Mouse (Mus musculus) cerebellum, adult 9-10 months (tissue): ENCODE data around the gene Ap3b1.

Experiments
- DNase-seq: peaks from one replicate; pipeline ENCODE4 v3.0.0; 2022

Gene Ap3b1

GRCm38 (mm10) chr13:94459143-94459542, 100.4 kb downstream of the Ap3b1 start:
- DNase-seq = no peak

DNA sequence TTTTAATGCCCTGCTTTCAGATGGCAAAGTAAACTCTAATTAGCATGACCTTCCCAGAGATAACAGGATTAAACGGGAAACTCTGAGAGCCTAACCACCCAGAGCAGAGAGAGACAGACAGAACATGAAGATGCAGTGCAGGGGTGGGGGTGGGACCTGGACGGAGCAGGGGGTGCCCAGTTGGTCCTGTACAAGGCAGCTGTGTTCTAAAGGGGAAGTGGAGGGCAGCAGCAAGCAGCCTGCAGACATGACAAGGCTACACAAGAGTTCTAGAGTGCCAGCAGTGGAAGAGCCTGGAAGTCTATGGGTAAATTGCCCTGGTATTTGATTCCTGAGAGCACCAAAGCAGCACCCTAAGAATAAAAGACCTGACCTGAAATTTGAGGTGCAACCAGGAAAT, 105.5 kb downstream of the Ap3b1 start:
- no peak for DNase-seq

DNA sequence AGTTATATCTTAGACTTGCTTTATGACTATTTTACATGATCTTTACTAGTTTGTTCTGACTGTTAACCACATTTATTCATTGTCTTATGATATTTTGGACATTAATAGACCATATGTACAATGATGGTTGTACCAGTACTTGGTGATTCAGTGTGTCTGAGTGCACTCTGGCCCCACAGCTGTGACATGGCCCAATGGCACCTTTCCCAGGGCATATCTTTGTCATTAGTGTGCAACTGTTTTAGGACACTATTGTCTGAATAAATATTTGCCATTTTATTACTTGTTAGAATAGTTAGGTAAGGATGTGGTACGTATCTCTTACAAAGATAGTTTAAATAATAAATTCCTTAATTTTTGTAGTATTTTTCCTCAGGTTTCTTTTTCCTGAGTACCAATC, 109.8 kb downstream of the Ap3b1 start:
- DNase-seq = no peak

DNA sequence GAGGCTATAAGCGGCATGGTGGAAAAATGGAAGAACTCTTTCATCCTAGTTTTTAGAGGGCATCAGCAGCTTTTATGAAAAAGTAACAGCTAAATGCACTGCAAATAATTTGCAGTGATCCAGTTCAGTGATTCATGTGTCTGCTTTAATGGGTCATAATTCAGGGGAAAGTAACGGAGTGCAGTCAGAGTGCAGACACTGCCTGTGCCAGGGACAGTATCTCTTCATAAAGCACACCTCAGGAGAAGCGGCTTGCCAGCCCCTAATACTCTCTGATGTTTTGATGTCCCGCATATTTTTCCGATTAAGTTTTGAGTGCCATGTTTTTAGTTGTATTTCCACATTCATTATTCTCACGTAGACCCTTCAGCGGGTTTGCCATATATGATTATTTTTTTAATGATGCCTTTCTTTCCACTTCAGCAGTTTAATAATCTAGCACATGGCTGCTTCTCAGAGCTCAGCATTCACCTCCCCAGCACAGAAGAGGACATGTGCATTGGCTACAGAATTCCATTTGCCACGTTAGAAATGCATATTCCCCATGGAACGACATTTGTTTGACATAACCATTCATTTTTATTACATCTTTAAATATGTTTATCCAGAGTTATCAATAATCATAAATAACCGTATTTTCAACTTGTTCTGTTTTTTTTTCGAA, 112.4 kb downstream of the Ap3b1 start:
- DNase-seq = no peak

DNA sequence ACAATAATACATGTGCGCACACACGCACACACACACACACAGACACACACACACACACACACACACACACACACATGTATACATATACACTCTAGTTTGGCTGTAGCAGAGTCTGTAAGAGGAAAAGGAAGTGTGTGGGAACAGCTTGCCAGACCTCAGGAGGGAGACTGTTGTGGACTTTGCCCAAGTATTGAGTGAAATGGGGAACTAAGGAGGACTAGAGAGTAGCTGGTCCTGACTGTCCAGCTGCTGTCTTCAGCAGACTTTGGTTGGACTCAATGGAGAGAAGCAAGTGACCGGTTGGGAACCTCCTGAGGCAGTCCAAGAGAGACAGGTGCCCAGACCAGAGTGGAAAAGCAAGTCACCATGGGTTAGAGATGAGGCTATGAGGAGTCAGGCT, 117.4 kb downstream of the Ap3b1 start:
- no peak for DNase-seq

GRCm38 (mm10) chr13:94480256-94480655, 121.5 kb downstream of the Ap3b1 start:
- no peak for DNase-seq

DNA sequence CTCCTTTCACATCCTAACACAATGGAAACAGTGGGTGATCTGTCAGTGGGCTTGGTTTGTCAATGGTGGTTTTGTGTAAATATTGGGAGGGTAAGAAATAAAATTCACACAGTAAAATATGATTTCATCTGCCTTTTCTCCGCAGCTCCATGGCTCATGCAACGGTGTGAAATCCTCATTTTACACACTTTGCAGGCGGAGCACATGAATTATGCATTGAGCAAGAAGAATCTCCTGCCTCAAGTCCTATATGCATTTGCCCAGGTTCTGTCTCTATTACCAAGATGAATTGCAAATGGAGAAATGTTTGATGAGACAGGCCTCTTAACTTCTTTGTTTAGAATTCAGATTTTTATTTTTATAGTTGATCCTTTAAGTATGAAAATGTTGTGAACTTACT, 131.9 kb downstream of the Ap3b1 start:
- no peak for DNase-seq

- DNase-seq = no peak
These were observed 132.4 kb downstream of the Ap3b1 start for GRCm38 (mm10) chr13:94491159-94491558.

DNA sequence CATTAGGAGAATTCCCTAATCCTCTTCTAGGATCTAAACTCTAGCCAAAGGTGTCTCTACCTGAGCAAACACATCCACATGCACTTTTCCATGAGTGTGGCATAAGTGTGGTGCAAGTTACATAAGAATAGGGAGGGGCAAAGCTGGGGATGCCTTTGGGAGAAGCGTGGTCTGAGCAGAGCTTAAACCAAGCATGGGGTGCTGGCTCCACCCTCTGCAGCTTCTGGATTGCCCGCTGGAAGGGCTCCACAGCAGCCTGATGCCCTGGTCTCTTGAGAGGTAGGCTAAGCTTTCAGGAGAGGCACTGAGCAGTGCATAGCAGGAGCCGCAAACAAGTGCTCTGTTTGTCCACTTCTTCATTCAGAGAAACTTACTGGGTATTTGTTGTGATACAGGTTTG, 138.8 kb downstream of the Ap3b1 start:
- no peak for DNase-seq

DNA sequence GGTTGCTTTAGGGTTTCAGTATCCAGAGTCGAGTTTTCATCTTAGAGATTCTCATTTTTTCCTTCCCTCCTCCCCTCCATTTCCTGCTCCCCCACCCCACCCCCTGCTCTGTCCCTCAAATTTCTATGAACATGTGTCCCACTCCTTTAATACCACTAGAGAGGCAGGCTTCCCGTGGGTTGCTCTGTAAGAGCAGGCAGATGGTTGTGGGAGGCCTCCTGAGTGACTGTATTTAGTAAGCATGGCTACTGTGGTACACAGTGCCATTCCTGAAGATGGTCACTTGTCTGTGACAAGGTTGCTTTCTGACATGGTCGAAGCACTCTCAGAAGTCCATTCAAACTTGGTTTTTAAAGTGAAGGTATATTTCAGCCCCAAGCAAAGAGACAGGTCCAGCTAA, 147.7 kb downstream of the Ap3b1 start:
- DNase-seq = no peak

DNA sequence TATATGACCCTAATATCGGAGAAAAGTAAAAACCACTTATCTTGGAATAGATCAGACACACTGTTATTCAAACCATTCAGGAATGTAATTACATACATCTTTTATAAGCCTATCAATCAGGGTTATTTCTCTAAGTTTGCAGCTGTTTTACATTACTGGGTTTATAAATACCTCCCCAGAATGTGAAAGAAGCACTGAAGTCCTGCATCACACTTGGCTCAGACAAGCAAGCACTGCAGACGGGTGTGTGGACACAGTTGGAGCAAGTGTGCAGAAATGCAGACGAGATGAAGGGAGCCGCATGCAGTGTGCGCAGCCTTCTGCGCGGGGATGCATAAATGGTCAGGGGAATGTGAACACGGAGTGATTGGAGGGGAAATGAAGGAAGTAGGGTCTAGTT, 149.6 kb downstream of the Ap3b1 start:
- DNase-seq = no peak

GRCm38 (mm10) chr13:94513157-94513767, 154.5 kb downstream of the Ap3b1 start:
- DNase-seq = no peak

DNA sequence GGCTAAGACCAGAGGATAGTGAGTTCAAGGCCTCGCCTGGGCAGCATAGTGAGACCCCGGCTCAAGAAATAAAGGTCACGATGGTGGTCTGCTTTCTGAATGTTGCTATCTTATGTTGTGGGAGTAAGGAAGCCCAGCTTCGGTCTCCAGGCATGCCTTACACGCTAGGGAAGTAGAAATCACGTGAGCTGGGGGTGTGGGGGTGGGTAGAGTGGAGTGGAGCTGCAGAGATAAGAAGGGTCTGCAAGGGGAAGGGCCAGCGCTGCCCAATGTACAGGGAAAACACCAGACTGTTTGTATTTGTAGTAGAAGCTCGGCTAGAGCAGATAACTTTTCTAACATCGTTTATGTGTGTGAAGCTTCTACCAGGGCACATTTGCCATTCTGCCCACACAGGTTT, 155.1 kb downstream of the Ap3b1 start:
- no peak for DNase-seq

DNA sequence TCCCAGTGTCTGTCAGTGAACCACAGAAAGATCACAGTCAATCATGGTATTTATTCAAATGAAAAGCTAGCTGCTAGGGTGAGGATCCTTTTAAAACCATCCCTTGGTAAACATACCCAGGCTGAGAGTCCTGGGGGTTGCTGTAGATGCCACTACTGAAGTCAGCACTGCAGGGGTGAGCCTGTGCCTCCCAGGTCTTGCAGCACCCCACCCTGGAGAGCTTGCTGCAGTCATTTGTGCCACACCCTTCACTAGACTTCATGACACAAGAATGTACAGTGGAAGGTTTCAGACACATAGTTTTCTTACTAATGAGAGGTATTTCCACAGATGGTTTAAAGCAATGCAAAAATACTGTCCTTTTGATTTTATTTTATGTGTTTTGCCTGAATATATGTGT, 156.2 kb downstream of the Ap3b1 start:
- no peak for DNase-seq

DNA sequence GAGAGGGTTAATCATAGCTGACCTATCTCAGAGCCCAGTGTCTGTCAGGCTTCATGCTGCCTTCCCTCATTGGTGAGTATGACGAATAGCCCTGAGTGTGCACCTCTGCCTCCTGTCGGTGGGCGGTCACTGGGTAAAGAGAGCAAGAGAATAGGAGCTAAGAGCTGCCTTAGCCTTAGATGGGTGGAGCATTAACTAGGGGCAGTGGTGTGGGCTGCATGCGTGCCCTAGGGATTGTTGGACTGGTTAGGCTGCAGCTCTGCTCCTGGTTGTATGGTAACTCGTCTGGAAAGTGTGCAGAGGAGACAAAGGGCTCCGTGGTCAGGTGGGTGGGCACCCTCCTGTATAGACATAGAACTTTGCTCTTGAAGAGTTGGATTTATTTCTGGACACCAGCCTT, 157.8 kb downstream of the Ap3b1 start:
- DNase-seq = no peak

DNA sequence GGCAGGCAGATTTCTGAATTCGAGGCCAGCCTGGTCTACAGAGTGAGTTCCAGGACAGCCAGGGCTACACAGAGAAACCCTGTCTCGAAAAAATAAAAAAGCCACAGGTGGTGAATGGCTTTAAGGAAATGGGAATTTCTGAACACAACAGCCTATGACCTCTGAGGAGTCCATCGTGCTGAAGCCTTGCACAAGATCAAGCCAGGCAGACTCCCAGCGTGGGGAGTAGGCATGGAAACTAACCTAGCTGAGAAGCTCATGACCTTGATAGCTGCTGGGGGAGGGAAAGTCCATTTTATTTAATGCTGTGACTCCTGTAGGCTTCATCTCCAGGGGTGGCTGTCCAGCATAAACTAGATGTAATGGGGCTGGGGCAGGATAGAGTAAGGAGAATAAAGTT, 159.4 kb downstream of the Ap3b1 start:
- DNase-seq = no peak

- DNase-seq = no peak
These were observed 160.5 kb downstream of the Ap3b1 start for GRCm38 (mm10) chr13:94519276-94519675.

DNA sequence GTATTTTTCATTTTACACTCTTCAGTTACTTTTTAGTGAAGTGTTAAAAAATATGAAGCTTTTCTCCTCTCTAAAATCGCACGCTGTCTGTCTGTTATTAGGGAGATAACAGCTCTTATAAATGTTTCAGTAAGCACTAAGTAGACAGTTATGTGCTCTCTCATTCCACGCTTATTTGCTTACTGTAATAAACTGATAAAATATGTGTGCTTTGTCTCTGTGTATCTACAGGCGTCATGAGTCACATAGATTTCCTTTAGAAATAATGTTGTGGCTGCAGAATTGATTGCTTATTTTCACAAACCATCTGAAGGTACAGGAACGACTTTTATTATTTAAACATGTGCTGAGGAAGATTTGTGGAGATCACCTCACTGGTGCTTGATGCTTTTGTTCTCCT, 164.5 kb downstream of the Ap3b1 start:
- DNase-seq = no peak

GRCm38 (mm10) chr13:94524669-94525238, 166.0 kb downstream of the Ap3b1 start:
- DNase-seq = no peak

GRCm38 (mm10) chr13:94529138-94529537, 170.4 kb downstream of the Ap3b1 start:
- no peak for DNase-seq

GRCm38 (mm10) chr13:94533516-94533915, 174.8 kb downstream of the Ap3b1 start:
- DNase-seq = no peak

DNA sequence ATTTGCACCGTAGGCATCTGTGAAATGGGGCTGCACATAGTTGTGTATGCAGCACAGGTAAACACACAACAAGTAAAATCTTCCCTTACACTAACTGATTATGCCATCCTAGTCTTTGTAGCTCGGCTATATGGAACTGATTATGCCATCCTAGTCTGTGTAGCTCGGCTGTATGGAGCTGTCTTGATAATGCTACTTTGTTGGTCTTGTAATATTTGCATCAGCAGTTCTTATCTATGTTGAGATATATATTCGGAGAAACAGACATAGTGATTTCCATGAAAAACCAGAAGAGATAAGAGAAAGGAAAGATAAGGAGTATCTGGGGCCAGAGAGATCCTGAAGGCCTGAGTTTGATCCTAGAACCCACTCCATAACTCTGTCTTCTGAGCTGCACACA, 178.6 kb downstream of the Ap3b1 start:
- DNase-seq = no peak

GRCm38 (mm10) chr13:94539851-94540646, 181.3 kb downstream of the Ap3b1 start:
- DNase-seq = no peak

DNA sequence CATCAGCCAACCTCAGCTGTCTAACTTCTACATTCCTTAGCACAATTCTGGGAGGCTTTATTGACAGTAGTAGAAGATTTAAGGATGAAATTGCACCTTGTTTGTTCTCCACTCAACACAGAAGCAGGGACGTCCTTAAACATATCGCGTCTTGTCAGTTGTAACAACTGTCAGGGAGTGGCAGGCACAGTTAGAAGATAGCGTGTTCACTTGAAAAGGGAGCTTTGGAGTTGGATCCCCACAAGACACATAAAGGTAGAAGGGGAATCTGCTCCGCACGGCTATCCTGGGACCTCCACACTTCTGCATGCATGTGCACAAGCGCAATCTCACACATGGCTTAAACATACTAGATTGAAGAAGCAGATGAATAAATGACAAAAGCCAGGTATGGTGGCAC, 183.3 kb downstream of the Ap3b1 start:
- DNase-seq = no peak
